Mouse (Mus musculus) spleen, postnatal 36 days (tissue): Measurements from ENCODE around the gene Mtfmt.

Experiments
- DNase-seq, 2 experiments: peaks; one replicate each; pipeline ENCODE4 v3.0.0; 2022; ENCODE audit warnings: low spot score in 2 of 2, mixed read lengths in 1 of 2

Mtfmt gene

DNA sequence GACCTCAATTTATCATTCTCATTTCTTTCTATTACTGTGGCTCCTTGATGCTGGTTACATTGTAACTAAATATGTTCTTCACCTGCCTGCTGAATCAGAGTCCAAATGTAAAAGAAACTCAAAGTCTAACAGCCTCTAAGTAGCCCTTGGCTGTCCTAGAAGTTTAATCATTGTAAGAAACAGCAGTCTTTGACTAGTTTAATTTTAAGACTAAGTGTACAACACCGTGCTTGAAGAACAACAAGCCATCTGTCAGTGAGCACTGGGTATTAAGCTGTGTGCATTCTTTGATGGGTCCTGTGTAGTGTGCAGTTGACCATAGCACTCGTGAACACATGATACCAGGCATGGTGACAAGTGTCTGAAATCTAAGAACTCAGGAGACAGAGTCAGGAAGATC is 8.1 kb upstream of the Mtfmt start:
- DNase-seq: no peak

DNA sequence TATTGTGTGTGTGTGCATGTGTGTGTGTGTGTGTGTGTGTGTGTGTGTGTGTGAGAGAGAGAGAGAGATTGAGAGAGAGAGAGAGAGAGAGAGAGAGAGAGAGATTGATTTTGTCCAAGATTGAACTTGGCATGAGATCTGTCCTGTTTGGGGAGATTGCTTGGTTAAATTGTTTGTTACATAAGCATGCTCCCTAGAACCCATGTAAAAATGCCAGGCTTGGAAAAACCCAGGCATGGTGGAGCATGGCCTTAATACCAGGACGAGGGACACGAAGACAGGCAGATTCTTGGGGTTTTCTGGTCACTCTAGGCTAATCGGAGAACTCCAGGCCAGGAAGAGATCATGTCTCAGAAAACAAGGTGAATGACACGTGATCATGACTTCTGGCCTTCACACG is 7.6 kb upstream of the Mtfmt start:
- no peak for DNase-seq

DNA sequence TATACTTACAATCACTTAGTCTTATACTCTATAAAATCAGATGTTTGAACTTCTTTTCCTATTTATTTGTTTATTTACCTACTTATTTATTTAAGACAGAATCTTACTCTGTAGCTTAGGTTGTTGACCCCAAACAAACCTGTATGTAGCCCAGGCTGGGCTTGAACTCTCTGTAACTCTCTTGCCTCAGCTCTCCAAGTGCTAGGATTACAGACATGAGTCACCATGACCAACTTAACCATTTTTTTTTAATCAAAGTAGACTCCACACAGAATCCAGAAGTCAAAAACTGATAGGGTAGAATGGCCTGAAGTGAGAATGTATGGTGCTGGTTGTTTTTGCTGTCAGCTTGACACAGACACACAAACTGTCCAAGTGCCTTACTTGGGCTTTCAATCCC is 5.2 kb upstream of the Mtfmt start:
- no peak for DNase-seq

DNA sequence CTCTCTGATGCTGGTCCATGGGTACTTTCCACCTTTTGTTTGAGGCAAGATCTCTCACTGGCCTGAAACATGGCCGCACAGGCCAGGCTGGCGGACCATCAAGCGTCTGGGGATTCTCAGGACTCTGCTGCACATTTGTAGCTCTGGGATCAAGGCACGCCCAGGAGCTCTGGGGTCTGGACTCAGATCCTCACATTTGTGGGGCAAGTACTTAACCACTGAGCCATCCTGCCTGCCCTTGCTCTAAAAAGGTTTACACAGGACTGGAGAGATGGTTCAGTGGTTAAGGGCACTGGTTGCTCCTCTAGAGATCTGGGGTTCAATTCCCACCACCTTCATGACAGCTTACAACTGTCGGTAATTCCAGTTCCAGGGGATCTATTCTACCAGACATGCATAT is 4.7 kb upstream of the Mtfmt start:
- no peak for DNase-seq

DNA sequence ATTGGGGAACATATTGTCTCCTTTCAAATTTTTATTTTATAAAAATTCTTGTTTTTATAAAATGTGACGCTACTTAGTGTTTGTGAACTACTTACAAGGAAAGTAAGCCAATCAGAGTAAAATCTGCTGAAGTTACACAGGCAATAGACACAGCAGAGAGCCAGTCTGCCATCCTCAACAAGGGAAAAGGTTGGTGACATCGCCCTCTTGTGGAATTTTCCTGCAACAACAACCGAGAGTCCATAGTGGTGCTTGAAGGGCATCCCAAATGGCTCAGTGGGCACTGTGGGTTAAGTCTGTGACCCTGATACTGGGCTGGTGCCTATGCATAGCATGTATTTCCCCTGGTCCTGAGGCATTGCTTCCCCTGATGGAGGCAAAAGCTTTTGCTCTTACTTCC is 3.3 kb upstream of the Mtfmt start:
- DNase-seq: peak; percentile 63 to 75

DNA sequence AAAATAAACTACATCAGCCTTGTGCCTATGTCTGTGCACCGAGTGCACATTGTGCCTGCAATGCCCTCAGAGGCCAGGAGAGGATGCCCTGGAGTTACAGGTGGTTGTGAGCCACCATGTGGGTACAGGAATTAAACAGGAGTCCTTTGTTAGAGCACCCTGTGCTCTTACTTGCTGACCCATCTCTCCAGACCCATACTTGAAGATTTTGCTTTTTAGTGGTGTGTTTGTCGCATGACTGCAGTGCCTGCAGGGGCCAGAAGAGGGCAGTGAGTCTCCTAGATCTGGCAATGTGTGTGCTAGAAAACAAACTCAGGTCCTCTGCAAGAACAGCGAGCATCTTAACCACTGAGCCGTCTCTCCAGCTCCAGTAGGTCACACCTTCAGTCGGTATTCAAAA is 1.4 kb upstream of the Mtfmt start:
- peak; percentile 18 to 49 for DNase-seq

DNA sequence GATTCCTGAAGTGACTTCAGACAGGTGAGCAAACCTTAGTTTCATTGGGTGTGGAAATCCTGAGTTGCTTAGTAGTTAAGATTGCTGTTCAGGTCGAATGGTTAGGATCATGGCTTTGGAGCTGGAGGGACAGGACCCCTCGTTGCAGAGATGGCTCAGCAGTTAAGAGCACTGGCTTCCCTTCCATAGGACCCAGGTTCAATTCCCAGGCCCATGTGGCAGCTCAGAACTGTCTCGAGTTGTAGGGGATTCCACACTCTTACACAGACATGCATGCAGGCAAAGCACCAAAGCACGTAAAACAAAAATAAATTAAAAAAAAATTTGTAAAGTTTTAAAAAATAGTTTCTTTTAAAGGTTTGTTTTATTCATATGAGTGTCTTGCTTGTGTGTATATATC is 371 bp upstream of the Mtfmt start:
- no peak for DNase-seq

DNA sequence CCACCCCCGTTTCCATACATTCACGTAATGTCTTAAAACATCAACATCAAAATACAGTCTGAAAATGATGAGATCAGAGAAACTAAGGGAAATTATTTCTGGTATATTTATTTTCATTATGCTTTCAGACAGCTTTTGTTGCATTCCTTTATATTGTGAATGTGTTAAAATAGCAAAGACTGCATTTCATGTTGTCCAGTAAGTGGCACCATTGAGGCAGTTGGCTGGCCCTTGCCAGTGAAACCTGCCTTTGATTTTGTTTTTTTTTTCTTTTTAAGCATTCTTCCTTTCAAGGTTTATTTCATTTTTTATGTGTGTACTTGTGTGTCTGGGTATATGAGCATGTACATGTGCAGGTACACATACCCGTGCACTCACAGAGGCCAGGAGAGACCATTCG is 9.1 kb downstream of the Mtfmt start:
- no peak for DNase-seq

DNA sequence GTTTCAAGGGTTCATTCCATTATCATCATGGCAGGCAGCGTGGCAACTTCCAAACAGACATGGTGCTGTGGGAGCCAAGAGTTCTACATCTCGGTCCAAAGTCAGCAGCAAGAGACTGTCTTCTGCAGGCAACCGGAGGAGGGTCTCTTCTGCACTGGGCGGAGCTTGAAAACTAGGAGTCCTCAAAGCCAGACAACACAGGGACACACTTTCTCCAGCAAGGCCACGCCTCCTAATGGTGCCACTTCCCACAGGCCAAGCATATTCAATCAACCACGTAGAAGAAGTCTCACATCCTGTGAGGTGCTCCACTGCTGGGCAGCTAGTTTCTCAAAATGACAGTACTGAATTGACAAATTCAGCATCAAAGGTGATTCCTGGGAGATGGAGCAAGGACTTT is 12.4 kb downstream of the Mtfmt start:
- no peak for DNase-seq

DNA sequence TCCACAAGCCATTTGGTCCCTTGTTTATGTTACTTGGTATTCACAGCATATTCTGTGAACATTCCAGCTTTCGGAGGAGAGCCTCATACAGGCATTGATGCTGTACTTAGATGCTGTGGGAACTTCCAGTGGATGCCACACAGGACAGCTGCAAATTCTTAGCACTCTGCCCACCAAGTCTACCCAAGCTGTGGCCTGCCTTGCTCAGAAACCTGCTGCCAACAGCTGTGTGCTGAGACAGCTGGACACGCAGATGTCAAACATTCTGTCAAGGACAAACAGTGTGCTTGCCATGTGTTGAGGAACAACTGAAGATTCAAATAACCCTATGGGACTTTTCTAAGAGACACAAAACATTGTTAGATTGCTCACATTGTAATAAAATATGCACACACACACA is 23.4 kb downstream of the Mtfmt start:
- no peak for DNase-seq

DNA sequence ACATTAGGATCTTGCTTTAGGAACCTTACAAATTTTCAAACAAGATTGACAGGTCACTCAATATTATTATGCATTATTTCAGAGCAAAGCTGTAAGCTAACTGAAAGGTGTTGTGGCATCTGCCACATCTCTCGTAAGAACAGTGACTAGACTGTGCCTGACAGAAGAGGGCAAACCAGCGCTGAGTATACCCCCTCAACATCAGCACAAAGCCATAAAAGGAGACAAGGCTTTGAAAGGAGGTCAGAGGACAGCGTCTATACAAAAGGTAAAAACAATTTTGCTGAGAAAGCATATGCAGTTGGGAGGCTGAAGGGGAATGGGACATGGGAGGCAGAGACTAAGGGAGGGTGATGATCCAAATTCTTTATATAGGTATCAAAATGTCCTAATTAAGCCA is 24.6 kb downstream of the Mtfmt start:
- no peak for DNase-seq

DNA sequence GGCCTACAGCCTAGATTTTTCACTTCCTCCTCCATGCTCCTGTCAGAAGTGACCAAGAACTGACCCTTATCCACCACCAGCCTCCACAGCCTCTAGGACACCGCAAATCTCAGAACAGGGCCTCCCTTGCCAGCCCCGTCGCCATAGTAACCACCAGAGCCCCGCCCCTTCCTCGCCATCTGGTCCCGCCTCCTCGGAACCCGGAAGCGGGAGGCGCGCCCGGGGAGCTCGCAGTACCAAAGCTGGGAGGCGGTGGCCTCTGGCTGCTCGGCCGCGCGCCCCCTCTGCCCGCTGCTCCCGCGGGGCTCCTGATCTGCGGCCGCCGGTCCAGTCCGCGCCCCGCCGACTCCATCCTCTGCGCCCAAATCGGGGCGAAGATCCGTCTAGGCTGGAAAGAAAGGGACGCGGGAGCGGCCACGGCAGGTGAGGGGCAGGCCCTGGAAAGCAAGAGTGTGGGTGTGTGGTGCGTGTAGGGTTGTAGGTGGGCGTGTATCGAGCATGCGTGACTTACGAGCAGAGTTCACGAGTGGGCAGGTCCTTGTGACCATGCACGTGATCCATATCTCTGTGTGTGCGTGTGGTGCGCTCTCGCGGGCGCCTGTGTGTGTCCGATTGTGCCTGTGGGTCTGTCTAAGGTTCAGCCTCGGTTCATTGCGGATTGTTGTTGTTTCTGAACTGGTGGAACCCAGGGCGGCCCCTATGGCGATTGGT is 25.3 kb downstream of the Mtfmt start, which contains the start of gene Spg21:
Spg21 (plus strand) TSS at position 216 of the 711 bp plus-strand sequence.
- peak; percentile 91 to 94 for DNase-seq

DNA sequence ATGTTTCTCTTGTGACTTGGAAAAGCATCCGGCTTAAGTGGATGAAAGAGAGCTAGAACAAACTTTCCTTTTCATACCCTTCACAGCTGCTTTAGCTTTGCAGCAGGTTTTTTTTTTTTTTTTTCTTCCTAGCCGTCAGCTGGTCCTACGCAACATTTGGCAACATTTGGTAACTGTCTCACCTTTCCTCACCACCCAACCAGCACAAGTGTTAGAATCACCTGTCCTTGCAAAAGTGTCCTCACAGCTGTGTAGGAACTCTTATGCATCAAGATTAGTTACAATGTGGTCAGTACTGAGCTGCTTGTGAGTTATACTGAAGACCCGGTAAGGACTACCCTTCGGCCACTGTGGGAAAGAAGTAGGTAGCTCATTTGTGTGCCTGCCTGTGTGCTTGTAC is 27.0 kb downstream of the Mtfmt start:
- no peak for DNase-seq

DNA sequence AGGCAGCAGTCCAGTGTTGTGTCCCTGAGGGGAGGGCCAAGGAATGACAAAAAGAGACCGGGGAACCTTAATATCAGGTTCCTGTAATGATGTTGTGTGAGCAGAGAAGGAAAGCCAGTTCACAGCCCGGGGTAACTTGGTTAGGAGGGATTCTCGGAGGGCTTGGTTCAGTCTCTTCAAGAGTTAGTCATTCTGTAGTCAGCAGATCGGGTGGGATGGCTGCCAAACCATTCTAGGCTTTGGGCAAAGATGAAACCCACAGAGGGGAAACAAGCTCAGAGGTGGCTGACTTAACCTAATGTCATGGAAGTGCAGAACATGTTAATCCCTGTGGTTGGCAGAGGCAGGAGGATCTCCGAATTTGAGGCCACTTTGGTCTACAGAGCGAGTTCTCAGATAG is 28.6 kb downstream of the Mtfmt start:
- DNase-seq: peak in 1 of 2 experiments; percentile 11

DNA sequence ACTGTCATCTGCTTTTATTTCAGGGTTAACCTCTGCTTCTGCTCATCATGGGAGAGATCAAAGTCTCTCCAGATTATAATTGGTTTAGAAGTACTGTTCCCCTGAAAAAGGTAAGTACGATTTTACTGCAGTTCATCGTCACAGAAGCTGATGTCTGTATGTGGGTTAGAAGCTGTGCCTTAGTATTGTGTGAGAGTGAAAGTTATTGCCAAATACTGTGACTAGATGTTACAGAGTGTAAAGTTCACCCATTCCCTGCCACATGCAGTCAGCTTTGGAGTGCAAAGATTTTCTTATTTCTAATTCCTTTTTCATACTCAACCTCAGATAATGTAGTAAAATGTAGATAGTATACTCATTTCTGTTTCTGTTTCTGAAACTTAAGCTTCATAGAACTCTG is 29.7 kb downstream of the Mtfmt start:
- no peak for DNase-seq

DNA sequence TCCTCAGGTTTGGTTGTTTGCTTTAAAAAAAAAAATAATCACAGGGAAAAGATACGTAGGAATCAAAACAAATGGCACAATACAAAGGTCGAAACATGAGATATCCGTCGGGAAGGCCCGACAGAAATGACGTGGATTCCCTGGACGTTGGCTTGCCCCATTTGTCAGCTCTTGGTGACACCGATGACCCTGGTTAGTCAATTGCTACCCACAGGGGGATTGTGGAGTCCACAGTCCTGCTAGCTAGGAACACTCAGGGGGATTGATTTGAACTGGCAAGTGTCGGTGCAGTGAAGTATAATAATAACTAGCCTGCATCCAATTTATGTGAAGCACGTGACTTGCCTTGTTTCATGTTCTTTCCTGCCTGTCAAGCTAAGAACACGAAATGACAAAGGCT is 32.1 kb downstream of the Mtfmt start:
- DNase-seq: no peak

DNA sequence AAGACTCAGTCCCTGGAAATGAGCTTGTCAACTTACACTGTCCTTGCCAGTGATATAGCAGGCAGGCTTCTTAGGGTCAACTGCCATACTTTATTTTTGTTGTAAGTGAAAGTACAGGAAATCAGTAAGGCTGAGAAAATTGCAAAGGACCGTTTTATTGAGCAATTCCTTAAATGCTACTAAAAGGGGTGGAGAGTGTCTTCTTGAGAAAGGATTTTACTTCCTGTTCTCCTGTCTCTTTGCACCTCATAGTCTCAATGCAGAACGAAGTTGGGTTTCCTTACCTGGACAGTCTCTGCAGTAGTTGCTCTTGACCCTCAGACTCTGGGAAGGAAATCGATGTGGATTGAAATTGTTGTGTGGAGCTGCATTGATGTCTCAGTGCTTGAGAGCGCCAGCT is 37.2 kb downstream of the Mtfmt start:
- DNase-seq: no peak

DNA sequence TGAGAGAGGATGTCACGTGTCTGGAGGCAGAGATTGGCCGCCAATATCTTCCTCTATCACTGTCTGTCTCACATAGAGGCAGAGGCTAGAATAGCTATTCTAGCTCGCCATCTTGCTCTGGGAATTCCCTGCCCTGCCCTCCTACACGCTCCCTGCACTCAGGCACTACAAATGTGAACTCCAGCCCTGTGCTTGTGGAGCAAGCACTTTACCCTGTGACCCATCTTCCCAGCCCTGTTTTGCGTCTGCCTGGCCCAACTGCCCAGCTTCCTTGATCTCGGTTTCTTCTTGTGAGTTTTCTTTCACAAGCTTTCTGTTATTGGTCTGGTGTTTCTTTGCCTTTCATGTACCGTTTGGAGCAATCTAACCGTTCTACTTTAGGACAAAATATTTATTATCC is 43.6 kb downstream of the Mtfmt start:
- no peak for DNase-seq

DNA sequence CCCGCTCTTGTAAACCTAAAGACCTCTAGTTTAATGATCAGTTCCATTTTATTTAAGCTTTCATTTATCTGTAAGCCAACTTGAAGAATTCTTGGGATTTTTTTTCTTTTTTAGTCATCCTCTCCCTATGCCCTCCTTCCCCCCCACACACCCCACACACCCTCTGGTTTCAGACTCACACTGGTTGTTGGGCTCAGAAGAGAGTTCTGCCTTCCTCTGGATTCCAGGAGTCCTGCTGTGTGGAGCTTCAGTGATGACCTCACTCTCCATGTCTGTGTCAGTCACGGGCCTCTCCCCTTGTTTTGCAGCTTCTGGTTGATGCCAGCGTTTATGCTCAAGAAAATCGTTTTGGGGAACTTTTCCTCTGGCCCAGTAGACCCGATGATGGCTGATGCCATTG is 44.5 kb downstream of the Mtfmt start:
- DNase-seq: no peak

DNA sequence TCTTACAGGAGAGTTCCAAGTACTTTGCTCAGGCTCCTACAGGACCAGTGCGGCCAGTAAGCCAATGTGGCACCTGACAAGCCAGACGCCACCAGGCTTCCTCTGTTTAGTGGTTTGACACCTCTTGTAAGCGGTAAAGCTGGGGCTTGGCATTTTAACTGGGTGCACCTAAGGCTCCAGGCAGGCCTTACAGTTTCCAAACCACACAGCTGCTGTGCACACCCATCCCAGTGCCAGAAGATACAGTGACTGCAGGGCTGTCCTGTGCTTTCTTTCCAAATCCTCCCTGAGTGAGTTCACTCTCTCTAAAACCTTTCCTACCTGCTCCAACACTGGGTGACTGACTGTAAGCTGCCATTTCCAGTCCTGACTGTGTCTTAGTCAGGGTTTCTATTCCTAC is 55.9 kb downstream of the Mtfmt start:
- DNase-seq: no peak

DNA sequence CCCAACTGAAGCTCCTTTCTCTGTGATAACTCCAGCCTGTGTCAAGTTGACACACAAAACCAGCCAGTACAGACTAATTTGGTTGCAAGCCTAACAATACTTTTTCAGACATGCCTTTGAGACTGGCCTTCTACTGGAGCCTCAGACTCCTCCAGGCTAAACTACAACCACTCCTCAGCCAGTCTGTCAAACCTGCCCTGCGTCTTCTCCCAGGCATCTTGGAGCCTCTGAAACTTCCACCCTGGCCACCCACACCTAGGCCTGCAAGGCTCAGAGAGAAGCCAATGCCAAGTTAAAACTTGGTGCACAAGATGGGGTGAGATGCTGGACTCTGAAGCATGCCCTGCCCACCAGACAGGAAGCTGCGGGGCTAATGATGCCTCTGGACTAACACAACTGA is 56.8 kb downstream of the Mtfmt start:
- no peak for DNase-seq

DNA sequence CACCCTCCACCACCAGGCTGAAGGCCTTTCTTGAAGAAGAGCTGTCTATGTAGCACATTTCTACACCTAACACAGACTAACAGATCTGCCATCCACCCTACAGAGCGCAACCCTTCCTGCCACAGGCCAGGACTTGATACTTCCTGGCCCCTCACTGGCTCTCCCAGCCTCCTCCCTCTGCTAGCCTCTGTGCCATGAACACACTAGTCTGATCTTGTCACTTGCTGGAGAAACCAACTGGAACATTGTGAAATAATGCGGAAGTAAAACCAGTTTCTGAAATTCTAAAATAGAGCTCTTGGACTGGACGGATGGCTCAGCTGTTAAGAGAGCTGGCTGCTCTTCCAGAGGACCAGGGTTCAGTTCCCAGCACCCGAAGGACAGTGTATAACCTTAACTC is 57.3 kb downstream of the Mtfmt start:
- no peak for DNase-seq

DNA sequence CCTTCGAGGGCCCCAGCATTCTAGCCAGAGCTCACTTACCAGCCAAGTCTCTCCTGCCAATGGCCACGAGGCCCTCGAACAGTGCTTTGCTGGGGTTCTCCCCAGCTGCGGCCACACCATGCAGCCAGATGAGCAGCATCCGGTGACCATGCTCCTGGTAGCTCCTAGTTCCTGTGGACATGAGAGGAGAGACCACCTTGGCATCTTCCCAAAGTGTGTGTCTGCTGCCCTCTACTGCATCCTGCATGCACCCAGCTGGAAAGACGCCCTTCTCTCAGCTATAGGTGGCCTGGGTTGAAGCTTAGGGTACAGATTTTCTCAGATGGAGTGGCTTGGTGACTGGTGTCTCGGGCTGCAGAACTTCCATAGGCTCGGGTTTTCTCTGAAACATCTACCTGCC is 66.6 kb downstream of the Mtfmt start:
- no peak for DNase-seq
